Mouse (Mus musculus) cerebellum, postnatal 14 days (tissue): ENCODE measurements around the gene Lrrc74b.
"Not testable (repeated sequence)": the region's sequence is repeated elsewhere in the genome, so short reads cannot be mapped to it uniquely, and the experiment has no call there.

Experiments used
- DNase-seq, 2 experiments: peaks; one replicate each; pipeline ENCODE4 v3.0.0; 2021; ENCODE audit warnings: mixed read lengths in 2 of 2

Gene Lrrc74b

DNA sequence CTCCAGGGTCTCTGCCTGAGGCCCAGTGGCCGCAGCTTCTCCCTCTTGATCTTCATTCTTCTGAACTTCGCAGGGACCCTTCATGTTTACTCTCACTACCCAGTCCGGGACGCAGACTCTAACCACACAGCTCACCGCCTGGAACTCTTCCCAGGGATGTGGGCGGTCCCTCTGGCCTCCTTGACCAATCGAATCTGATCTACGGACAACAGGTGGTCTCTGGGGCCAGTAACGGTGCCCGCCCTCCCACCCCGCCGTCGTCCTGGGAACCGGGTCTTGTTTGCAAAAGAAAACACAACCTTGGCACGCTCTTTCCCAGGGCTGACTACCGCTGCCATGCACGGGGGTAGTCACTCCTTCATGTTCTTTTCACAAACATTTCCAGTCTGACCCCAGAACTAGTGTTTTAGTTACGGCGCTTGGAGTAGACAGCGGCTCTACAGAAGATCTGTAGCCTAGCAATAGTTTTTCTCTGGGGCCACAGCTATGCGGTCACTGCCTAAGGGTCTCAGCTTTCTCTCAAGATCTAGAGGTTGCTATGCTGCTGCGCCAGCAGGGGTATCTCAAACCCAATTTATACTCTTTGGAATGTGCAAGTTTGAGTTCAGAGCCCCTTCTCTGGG is at the start of gene Lrrc74b:
Gene Lrrc74b (minus strand): TSS at position 120 of the 623 bp plus-strand sequence.
- peak; percentile 42 to 69 for DNase-seq

DNA sequence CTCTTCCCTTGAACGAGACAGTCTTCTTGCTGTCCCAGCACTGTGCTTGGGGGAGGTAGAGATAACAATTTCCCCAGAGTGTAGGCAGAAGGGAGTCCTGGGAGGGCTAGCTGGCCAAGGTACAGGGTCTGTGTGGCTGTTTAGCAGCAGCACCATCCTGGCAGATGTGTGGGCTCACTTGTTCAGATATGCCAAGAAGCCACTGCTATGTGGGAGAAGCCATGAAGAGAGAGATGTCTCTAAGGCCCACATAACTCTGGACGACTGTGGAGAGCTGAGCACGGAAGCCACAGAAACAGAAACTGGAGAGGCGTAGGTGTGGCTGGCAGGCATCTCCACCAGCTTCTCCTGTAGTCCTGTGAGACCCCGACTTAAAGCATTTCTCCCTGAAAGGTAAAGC is 44.6 kb upstream of the Lrrc74b start:
- DNase-seq = no peak

DNA sequence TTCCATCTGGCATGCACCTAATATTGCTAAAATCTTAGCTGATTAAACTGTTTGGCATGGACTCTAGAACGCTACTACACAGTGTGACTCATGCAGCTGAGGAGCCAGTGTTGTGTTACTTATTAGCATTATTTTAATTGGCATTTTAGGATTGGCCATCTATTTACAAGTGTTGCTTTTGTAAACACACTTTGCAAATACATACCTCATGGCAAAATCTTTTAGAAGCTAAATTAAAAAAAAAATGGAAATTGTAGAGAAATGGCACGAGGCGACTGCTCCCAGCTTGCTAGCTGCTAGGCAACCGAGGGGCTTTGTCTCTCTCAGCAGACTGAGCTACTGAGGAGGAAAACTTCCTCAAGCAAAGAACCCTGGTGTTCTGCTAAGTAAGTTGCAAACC is 43.9 kb upstream of the Lrrc74b start:
- no peak for DNase-seq

DNA sequence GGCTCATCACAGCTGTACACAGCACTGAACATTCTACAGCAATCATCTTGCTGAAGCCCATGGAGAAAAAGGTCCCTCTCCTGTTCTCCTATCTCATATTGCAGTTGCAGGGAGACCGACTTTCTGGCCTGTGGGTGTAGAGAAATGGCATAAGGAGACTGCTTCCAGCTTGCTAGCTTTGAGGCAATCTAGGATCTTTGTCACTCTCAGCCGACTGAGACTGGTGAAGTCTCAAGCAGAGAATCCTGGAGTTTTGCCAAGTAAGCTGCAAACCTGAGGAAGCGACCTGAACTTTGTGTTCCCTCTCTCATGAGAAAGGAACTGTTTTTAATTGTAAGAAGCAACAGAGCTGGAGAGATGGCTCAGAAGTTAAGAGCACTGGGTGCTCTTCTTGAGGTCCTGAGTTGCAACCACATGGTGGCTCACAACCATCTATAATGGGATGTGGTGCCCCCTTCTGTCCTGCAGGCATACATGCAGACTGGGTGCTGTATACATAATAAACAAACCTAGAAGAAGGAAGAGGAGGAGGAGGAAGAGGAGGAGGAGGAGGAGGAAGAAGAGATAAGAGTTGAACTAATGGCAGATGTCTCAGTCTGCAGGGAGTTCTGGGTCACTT is 40.0 kb upstream of the Lrrc74b start:
- no peak for DNase-seq

DNA sequence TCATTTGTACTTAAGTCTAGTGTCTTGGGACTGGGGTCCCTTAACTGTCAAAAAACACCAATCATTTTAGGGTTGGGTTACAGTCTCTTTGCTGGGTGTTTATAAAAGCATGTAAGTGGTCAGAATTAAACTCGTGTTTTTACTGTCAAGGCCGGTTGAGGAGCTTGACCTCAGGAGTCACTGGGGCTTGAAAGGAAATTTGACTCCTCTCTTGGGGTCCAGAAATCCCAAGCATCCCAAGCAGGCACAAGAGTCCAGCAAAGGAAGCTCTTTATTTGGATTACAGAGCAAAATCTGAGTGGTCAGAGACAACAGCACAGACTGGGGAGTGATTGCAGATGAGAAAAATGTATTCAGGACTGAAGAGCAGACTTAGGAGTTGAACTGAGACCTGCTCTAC is 29.7 kb upstream of the Lrrc74b start:
- no peak for DNase-seq

DNA sequence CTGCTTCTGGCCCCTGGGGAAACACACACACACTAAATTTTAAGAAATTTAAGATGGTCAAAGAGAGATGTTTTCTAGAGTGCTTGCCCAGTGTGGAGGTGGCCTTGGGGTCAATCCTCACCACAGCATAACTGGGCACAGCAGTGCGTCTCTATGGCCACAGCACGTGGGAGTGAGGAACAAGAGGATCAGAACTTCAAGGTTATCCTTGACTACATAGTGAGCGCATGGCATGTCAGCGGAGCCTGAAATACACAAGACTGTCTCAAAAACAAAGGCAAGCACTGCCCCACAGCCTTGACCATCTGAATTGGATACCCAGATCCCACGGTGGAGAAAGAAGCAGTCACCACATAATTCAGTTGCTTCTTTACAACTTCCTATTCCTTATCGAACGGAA is 23.5 kb upstream of the Lrrc74b start:
- no peak for DNase-seq

DNA sequence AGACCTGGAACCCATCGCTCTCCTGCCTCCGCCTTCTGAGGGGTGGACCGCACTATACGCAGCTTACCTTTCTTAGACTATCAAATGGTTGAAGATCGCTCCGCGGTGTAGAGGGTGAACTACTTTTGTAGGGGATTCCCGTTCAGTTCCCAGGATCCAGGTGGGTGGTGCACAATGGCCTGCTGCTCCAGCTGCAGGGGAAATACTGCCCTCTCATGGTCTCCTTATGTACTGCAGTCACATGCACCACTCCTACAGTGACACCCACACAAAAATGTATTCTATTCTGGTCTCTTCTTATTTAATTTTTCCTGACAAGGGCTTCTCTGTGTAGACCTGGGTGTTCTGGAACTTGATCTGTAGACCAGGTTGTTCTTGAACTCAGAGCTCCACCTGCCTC is 22.0 kb upstream of the Lrrc74b start, which contains the start of gene Slc7a4:
Gene Slc7a4 (minus strand): TSS at position 151 of the 400 bp plus-strand sequence.
- DNase-seq = peak in 1 of 2 experiments; percentile 40

DNA sequence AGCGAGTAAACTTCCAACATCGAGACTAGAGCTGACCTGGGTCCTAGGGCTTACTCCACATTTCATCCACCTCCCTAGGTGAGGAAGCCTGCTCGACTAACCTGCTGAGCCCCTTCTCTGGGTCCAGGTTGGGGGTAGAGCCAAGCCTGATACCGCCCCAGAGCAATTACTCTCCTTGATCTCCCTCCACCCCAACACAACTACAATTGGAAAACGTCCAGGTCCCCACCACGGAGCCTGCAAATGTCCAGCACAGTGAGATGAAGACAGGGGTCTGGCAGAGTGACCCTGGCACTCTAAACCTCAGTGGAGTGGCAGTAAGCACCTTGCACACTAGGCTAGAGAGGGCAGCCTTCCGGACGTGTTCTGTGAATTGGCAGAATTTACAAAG is 15.8 kb upstream of the Lrrc74b start:
- DNase-seq = peak in 1 of 2 experiments; percentile 62

DNA sequence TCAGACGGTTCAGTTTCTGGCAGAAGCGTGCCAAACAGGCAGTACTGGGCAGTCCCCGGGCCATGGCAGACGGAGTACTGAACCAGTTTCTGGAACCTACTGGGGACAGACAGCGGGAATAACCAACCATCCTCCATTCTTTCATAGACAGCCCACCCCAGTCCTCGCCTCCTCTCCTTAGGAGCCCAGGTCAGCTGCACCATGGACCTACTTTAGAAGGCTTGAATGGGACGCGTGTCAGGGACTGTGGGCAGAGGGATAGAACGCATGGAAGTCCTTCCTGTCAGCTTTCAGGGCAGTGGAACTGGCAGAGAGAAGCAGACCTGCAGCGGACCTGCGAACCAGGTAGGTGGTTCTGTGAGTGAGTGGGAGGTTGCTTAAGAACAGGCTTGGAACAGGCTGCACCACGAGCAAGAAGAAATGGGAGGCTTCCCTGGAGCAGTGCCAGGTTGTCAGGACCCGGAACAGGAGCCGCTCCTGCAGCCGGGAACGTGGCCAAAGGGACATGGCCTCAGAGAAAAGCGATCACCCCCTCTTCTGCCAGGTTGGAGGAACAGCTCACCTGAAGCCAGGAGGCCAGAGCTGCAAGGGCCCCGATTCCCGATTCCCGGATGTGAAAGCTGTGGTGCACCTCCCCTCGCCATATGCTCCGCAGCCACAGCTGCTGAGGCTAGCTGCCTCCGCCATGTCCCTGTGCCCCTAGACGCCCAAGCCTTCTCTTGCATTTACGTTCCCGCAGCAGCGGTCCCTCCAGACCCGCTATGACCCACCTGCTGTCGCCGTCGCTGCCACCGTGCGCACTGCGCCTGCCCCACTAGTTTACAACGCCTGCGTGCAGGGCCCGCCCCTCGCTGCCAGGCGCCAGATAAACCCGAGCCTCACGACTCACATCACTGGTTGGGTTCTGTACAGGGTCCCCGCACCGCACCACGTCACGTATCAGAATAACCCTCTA is 15.1 kb upstream of the Lrrc74b start:
- peak; percentile 89 to 94 for DNase-seq

DNA sequence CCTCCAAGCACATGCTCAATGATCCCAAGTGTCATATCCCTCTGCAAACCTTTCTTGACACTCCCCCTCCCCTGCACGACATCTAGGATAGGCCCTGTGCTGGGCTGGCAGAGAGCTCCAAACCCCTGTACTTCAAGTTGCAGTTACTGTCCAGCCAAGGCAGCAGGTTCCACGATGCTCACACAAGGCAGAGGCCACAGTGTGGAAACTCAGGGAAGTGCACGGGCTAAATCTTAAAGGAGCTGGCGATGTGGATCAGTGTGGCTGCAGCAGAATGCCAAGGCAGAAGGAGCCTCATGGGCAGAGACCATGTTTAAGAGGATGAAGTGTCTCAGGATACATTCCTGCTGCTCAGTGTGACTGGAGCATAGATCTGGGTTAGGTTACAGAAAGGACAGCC is 5.1 kb upstream of the Lrrc74b start:
- no peak for DNase-seq

DNA sequence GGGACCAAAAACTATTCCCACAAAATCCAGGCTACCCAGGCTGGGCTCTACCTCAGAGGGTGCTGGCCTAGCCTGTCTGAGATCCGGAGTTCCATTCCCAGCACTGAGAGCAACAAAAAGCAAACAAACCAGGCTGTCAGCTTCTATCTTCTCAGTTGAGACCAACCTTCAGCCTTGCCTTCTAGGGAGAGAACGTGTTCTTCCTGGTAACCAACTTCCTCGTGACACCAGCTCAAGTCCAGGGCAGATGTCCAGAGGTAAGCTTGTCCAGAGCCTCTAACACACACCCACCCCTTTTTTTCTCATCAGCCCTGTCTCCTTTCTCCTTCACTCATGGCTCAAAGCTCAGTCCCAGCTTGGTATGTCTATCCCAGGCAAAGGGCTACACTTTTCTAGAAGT is 3.7 kb upstream of the Lrrc74b start:
- no peak for DNase-seq

DNA sequence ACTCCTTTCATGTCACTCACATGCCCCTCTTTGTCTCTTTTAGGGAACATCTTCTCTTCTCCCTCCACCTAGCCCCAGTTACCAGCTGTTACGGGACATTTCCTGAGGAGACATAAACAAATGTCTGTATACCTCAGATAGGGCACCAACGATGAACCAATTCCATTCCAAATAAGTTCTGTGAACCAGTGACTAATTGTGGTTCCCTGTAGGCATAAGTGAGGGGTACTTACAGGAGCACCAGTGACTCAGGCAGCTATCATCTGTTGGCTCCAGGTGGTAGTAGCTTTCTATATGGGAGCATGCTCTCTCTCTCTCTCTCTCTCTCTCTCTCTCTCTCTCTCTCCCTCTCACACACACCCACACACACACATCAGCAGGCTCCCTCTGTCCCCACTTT is 3.2 kb upstream of the Lrrc74b start:
- DNase-seq = no peak

DNA sequence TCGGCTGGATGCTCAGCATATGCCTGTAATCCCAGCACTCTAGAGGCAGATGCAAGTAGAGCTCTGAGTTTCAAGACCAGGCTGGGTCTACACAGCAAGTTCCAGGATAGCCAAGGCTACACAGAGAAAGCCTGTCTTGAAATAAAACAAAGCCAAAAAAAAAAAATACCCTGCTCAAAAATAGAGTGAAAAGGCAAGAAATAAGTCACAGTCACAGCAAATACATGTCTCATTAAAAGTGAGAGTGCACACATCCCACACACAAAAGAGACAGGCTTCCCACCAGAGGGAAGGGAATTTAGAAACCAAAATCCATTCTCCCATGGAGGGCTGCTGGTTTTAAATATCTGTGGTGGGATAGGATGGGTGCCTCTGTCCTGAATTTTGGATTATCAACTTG is 2.5 kb upstream of the Lrrc74b start:
- DNase-seq = no peak

DNA sequence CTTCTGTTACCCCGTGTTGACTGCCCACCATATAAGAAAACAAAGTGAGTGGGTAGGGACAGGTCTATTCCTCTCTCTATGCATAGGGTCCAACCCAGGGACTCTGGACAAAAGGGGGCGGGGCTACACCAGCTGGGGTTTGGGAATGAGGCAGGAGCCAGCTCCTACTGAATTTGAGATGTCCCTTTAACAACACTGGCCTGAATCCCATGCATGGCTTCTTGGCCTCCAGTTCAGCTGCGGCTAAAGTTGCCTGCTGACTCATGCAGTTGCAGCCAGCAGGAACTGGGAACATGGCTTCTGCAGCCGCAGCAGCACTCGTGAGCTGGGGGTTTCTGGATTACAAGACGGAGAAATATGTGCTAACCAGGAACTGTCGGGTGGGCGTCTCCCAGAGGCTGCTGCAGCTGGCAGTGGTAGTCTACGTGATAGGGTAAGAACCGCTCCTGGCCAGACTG is 733 bp upstream of the Lrrc74b start, which contains the start of gene P2rx6:
Gene P2rx6 (plus strand): TSS at position 135 of the 458 bp plus-strand sequence.
- peak; percentile 27 to 47 for DNase-seq

DNA sequence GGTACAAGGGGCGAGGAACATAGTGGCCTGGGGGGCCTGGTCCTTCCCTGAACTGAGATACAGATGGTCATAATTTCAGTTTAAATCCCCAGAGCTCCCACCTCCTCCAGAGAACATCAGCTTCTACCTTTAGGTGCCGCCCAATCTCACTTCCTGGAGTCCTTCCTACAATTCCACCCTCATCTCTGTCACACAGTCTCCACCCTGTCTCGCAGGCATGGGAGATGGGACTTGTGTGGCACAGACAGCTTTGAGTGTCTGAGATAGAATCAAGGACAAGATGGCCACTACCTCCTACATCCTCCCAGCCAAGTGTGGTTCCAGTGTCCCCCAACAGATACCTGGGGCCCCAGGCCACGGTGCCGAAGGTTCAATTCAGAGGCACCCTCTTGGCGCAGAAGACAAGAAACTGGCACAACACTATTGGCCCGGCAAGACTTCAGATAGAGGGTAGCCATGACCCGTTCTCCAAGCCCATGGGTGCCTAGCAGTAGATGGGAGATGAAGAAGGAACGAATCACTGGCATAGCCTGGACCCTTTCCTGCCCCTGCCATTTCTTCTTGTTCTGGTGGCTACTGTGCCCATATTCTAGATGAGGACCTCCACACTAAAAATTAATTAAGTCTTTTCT is 1.5 kb downstream of the Lrrc74b start:
- no peak for DNase-seq

DNA sequence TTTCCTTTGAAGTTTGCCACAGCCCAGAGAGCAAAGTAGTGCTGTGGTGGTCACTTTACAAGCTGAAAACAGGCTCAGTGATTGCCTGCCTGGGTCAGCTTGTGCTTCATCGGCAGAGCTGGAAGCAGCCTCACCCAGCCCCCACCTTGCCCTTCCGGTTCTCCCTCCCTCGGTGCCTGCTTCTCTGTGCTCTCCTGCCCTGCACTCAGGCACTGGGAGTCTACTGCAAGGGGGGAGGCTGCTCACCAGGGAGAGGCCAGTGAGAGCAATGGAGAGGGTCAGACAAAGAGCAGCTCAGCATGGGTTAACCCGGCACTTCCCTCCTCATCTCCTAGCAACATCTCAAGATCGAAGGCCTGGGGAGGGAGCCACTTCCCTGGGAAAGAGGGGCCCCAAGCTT is 2.2 kb downstream of the Lrrc74b start:
- no peak for DNase-seq

DNA sequence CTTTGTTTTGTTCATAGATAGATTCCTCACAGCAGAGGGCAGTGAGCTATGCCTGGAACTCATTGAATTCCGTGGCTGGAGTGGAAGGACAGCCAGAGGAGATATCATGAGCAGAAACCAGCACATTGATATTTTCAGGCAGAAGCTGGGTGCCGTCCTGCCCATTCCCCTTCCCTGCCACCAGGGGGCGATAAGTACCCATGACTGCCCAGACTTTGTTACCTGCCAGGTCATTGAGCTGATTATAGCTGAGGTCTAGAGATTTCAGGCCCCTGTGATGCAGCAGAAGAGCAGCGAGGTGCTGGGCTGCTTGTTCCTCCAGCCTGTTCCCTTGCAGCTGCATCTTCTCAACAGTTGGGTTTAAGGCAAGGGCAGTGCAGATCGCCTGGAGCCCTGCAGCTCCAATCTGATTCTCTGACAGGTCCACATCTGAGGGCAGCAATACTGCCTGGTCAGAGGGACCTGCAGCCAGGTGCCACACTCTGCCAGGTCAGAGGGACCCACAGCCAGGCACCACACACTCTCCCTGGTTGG is 3.0 kb downstream of the Lrrc74b start:
- peak; percentile 87 to 90 for DNase-seq

DNA sequence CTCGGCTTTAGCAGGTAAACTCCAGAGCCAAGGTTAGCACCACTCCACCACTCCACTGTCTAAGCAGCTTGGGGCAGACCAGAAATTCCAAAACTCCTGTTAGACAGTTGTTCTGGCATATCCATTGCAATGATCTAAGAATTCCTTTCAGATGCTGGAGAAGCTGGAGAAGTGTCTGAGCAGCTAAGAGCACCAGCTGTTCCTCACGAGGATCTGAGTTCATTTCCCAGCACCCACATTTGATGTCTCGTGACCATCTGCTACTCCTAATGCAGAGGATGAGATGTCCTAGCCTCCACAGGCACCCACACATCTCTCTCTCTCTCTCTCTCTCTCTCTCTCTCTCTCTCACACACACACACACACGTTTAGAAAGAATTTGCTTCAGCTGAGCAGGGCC is 4.1 kb downstream of the Lrrc74b start:
- no peak for DNase-seq

DNA sequence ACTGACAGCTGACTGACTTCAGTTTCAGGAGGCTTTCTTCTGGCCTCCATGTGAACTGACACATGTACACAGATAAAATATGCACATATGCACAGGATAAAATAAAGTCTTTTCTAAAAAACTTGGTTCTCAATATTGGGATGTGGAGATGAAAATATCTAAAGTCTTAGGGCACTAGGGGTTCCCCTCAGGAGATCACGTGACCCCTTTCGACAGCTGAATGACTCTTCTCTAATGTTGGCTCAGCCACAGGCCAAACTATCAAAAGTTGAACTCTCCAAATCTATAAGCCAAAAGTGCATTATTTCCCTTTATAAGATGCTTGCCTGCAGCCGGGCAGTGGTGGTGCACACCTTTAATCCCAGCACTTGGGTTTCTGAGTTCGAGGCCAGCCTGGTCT is 4.9 kb downstream of the Lrrc74b start:
- no peak for DNase-seq

DNA sequence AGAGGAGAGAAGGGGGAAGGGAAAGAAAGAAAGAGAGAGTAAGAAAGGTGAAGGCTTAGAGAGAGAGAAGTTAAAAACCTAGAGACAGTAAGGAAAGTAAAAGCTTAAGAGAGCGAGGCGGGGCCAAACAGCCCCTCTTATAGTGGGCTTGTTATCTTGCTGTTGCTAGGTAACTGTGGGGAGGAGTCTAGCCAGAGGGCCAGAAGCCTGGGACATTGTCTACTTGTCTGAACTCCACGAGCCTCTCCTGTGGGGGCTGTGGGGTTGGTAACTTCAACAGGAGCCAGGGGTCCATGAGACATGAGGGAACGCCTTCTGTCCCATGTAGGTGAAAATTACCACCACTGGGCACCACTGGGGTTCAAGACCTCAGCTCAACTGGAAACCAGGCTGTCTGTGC is 6.3 kb downstream of the Lrrc74b start:
- not testable (repeated sequence) for DNase-seq

DNA sequence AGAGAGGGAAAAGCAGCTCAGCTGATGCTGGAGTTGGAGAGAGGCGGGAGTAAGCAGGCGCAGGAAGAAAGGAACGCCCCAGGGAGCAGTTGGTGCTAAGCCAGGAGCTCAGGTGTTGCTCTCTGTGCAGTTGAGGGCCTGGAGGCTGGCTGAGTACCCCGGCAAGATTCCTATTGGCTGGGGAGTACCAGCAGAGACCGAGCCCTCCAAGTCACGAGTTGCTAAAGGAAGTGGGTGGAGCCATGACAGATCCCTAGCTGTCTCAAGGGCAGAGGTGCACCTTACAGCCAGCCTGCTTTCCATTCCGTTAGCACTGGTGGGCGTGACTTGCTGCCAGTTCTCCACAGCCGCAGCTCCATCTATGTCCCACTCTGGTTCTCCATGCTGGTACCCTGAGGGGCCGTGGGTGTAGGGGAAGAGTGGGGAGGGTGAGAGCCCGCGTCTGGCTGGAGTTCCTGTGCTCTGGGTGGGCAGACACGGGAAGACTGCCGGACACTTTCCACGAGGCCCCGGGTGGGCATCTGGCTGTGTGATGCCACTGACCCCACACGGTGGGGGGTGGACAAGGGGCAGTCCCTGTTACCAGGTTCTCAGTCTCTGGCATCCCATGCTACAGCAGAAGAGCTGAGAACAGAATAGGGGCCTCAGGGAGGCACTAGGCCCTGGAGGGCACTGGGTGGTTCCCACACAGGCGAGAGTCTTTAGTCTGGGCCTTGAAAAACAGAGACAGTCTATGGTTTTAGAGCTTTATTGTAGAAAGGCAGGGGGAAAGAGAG is 6.9 kb downstream of the Lrrc74b start:
- DNase-seq = no peak

DNA sequence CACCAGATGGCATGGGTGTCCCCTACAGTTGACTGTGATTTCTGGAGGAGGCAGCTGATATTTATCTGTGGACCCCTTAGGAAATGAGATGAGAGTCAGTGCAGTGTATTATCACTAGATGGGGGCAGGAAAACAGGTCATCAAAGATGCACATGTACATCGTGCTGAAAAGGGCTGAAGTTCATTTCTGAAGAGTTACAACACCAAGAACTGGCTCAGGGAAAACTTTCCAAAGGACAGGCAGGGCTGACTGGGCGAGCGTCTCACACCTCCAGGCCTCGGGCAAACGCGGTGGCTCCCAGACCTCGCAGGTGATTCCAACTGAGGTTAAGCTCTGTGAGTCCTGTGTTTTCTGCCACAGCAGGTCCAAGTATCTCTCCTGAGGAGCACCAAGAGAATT is 8.2 kb downstream of the Lrrc74b start:
- no peak for DNase-seq
